Mouse (Mus musculus): Measurements from ENCODE around the gene Cmtm5. TPM values are rescaled to one million over a fixed set of nuclear protein-coding genes. Genes with fewer than 3 reads are reported as not detected.

The Cmtm5 gene
- polyA plus RNA-seq, 1 experiment = not detected

- Histone ChIP-seq H3K79me2 (ENCODE audit: control insufficient read depth, insufficient read depth) (no peaks in the 10 kb centered on the region), H3K4me3 (no peak overlapping the region), H3K36me3 (ENCODE audit: control insufficient read depth, insufficient read depth) (no peaks in the 10 kb centered on the region), H3K27me3 (ENCODE audit: control insufficient read depth, insufficient read depth, insufficient read length) (peaks cover 41% of the 10 kb centered on the region), H3K4me2 (ENCODE audit: low read depth) (no peak overlapping the region), H3ac (ENCODE audit: control insufficient read depth, insufficient read length) (no peak overlapping the region)
- no peak for TF ChIP-seq CEBPB (IDR thresholded peaks at IDR 0.05; ENCODE audit: insufficient read depth, poor library complexity, severe bottlenecking)
- TF ChIP-seq E2F4 (IDR thresholded peaks at IDR 0.05; ENCODE audit: insufficient read depth) = no peak
- no peak for TF ChIP-seq MYOG (IDR thresholded peaks at IDR 0.05; ENCODE audit: control insufficient read depth in 1 of 3, insufficient read depth in 1 of 3, insufficient read length in 2 of 3, low read depth in 2 of 3)
- TF ChIP-seq POLR2A (IDR thresholded peaks at IDR 0.05; ENCODE audit: insufficient read length, low read depth) = no peak
- TF ChIP-seq POLR2AphosphoS2 (IDR thresholded peaks at IDR 0.05; ENCODE audit: insufficient read length, low read depth) = no peak
- TF ChIP-seq MAX (IDR thresholded peaks at IDR 0.05; ENCODE audit: low read depth) = no peak
- no peak for TF ChIP-seq MYOD1 (IDR thresholded peaks at IDR 0.05; ENCODE audit: control insufficient read depth in 1 of 3, insufficient read length in 2 of 3, low read depth in 2 of 3)
- TF ChIP-seq USF1 (IDR thresholded peaks at IDR 0.05; ENCODE audit: low read depth) = no peak
- TF ChIP-seq SRF (IDR thresholded peaks at IDR 0.05; ENCODE audit: control insufficient read depth, insufficient read length, low read depth) = no peak
- no peak for TF ChIP-seq REST (IDR thresholded peaks at IDR 0.05; ENCODE audit: insufficient read depth, insufficient read length)
- TF ChIP-seq TCF3 (IDR thresholded peaks at IDR 0.05; ENCODE audit: insufficient read length, low read depth) = no peak
- no peak for TF ChIP-seq TCF12 (IDR thresholded peaks at IDR 0.05; ENCODE audit: insufficient read depth, poor library complexity, severe bottlenecking)
Measured at GRCm38 (mm10) chr14:54953664-54954206, 17.7 kb downstream of the Cmtm5 start.

GRCm38 (mm10) chr14:54954474-54954873, 18.4 kb downstream of the Cmtm5 start:
- Histone ChIP-seq H3K4me2 (ENCODE audit: low read depth) (no peak overlapping the region), H3K36me3 (ENCODE audit: control insufficient read depth, insufficient read depth) (no peaks in the 10 kb centered on the region), H3K4me3 (no peak overlapping the region), H3ac (ENCODE audit: control insufficient read depth, insufficient read length) (no peak overlapping the region), H3K27me3 (ENCODE audit: control insufficient read depth, insufficient read depth, insufficient read length) (peaks cover 42% of the 10 kb centered on the region), H3K79me2 (ENCODE audit: control insufficient read depth, insufficient read depth) (no peaks in the 10 kb centered on the region)
- TF ChIP-seq MYOG (IDR thresholded peaks at IDR 0.05; ENCODE audit: control insufficient read depth in 1 of 3, insufficient read depth in 1 of 3, insufficient read length in 2 of 3, low read depth in 2 of 3) (no peak), CEBPB (IDR thresholded peaks at IDR 0.05; ENCODE audit: insufficient read depth, poor library complexity, severe bottlenecking) (no peak), USF1 (IDR thresholded peaks at IDR 0.05; ENCODE audit: low read depth) (no peak), MYOD1 (IDR thresholded peaks at IDR 0.05; ENCODE audit: control insufficient read depth in 1 of 3, insufficient read length in 2 of 3, low read depth in 2 of 3) (no peak), E2F4 (IDR thresholded peaks at IDR 0.05; ENCODE audit: insufficient read depth) (no peak), MAX (IDR thresholded peaks at IDR 0.05; ENCODE audit: low read depth) (no peak)

GRCm38 (mm10) chr14:54955481-54955880, 19.4 kb downstream of the Cmtm5 start:
- Histone ChIP-seq H3ac (ENCODE audit: control insufficient read depth, insufficient read length) (no peak overlapping the region), H3K4me3 (no peak overlapping the region), H3K36me3 (ENCODE audit: control insufficient read depth, insufficient read depth) (no peaks in the 10 kb centered on the region), H3K27me3 (ENCODE audit: control insufficient read depth, insufficient read depth, insufficient read length) (peaks cover 33% of the 10 kb centered on the region), H3K4me2 (ENCODE audit: low read depth) (no peak overlapping the region), H3K79me2 (ENCODE audit: control insufficient read depth, insufficient read depth) (no peaks in the 10 kb centered on the region)
- no peak for TF ChIP-seq SRF (IDR thresholded peaks at IDR 0.05; ENCODE audit: control insufficient read depth, insufficient read length, low read depth)
- TF ChIP-seq MYOG (IDR thresholded peaks at IDR 0.05; ENCODE audit: control insufficient read depth in 1 of 3, insufficient read depth in 1 of 3, insufficient read length in 2 of 3, low read depth in 2 of 3) = no peak
- TF ChIP-seq TCF12 (IDR thresholded peaks at IDR 0.05; ENCODE audit: insufficient read depth, poor library complexity, severe bottlenecking) = no peak
- TF ChIP-seq POLR2A (IDR thresholded peaks at IDR 0.05; ENCODE audit: insufficient read length, low read depth) = no peak
- no peak for TF ChIP-seq REST (IDR thresholded peaks at IDR 0.05; ENCODE audit: insufficient read depth, insufficient read length)
- TF ChIP-seq USF1 (IDR thresholded peaks at IDR 0.05; ENCODE audit: low read depth) = no peak
- no peak for TF ChIP-seq E2F4 (IDR thresholded peaks at IDR 0.05; ENCODE audit: insufficient read depth)
- no peak for TF ChIP-seq CEBPB (IDR thresholded peaks at IDR 0.05; ENCODE audit: insufficient read depth, poor library complexity, severe bottlenecking)
- TF ChIP-seq POLR2AphosphoS2 (IDR thresholded peaks at IDR 0.05; ENCODE audit: insufficient read length, low read depth) = no peak
- no peak for TF ChIP-seq MAX (IDR thresholded peaks at IDR 0.05; ENCODE audit: low read depth)
- TF ChIP-seq MYOD1 (IDR thresholded peaks at IDR 0.05; ENCODE audit: control insufficient read depth in 1 of 3, insufficient read length in 2 of 3, low read depth in 2 of 3) = no peak
- no peak for TF ChIP-seq TCF3 (IDR thresholded peaks at IDR 0.05; ENCODE audit: insufficient read length, low read depth)

GRCm38 (mm10) chr14:54956533-54956932, 20.5 kb downstream of the Cmtm5 start:
- no peak for TF ChIP-seq E2F4 (IDR thresholded peaks at IDR 0.05; ENCODE audit: insufficient read depth)
- no peak for TF ChIP-seq POLR2AphosphoS2 (IDR thresholded peaks at IDR 0.05; ENCODE audit: insufficient read length, low read depth)
- no peak for TF ChIP-seq MYOG (IDR thresholded peaks at IDR 0.05; ENCODE audit: control insufficient read depth in 1 of 3, insufficient read depth in 1 of 3, insufficient read length in 2 of 3, low read depth in 2 of 3)
- no peak for TF ChIP-seq TCF3 (IDR thresholded peaks at IDR 0.05; ENCODE audit: insufficient read length, low read depth)
- TF ChIP-seq USF1 (IDR thresholded peaks at IDR 0.05; ENCODE audit: low read depth) = no peak
- TF ChIP-seq MYOD1 (IDR thresholded peaks at IDR 0.05; ENCODE audit: control insufficient read depth in 1 of 3, insufficient read length in 2 of 3, low read depth in 2 of 3) = no peak
- no peak for TF ChIP-seq CEBPB (IDR thresholded peaks at IDR 0.05; ENCODE audit: insufficient read depth, poor library complexity, severe bottlenecking)
- TF ChIP-seq REST (IDR thresholded peaks at IDR 0.05; ENCODE audit: insufficient read depth, insufficient read length) = no peak
- H3K79me2 ChIP-seq (ENCODE audit: control insufficient read depth, insufficient read depth) = no peaks in the 10 kb centered on the region
- no peak overlapping the region for H3K4me2 ChIP-seq (ENCODE audit: low read depth)
- no peak overlapping the region for H3ac ChIP-seq (ENCODE audit: control insufficient read depth, insufficient read length)
- no peak overlapping the region for H3K4me3 ChIP-seq
- H3K27me3 ChIP-seq (ENCODE audit: control insufficient read depth, insufficient read depth, insufficient read length) = peaks cover 42% of the 10 kb centered on the region
- no peaks in the 10 kb centered on the region for H3K36me3 ChIP-seq (ENCODE audit: control insufficient read depth, insufficient read depth)

- no peaks in the 10 kb centered on the region for H3K36me3 ChIP-seq (ENCODE audit: control insufficient read depth, insufficient read depth)
Measured at GRCm38 (mm10) chr14:54958503-54958902, 22.4 kb downstream of the Cmtm5 start.

More at GRCm38 (mm10) chr14:54958503-54958902, 22.4 kb downstream of the Cmtm5 start:
- H3K27me3 ChIP-seq (ENCODE audit: control insufficient read depth, insufficient read depth, insufficient read length) = peaks cover 42% of the 10 kb centered on the region
- H3K4me2 ChIP-seq (ENCODE audit: low read depth) = no peak overlapping the region
- no peak overlapping the region for H3ac ChIP-seq (ENCODE audit: control insufficient read depth, insufficient read length)
- H3K4me3 ChIP-seq = no peak overlapping the region
- TF ChIP-seq POLR2AphosphoS2 (IDR thresholded peaks at IDR 0.05; ENCODE audit: insufficient read length, low read depth) (no peak), TCF12 (IDR thresholded peaks at IDR 0.05; ENCODE audit: insufficient read depth, poor library complexity, severe bottlenecking) (no peak), E2F4 (IDR thresholded peaks at IDR 0.05; ENCODE audit: insufficient read depth) (no peak), USF1 (IDR thresholded peaks at IDR 0.05; ENCODE audit: low read depth) (no peak), TCF3 (IDR thresholded peaks at IDR 0.05; ENCODE audit: insufficient read length, low read depth) (no peak), MYOD1 (IDR thresholded peaks at IDR 0.05; ENCODE audit: control insufficient read depth in 1 of 3, insufficient read length in 2 of 3, low read depth in 2 of 3) (no peak), MAX (IDR thresholded peaks at IDR 0.05; ENCODE audit: low read depth) (no peak), REST (IDR thresholded peaks at IDR 0.05; ENCODE audit: insufficient read depth, insufficient read length) (no peak), POLR2A (IDR thresholded peaks at IDR 0.05; ENCODE audit: insufficient read length, low read depth) (no peak), CEBPB (IDR thresholded peaks at IDR 0.05; ENCODE audit: insufficient read depth, poor library complexity, severe bottlenecking) (no peak), SRF (IDR thresholded peaks at IDR 0.05; ENCODE audit: control insufficient read depth, insufficient read length, low read depth) (no peak), MYOG (IDR thresholded peaks at IDR 0.05; ENCODE audit: control insufficient read depth in 1 of 3, insufficient read depth in 1 of 3, insufficient read length in 2 of 3, low read depth in 2 of 3) (no peak)
- no peaks in the 10 kb centered on the region for H3K79me2 ChIP-seq (ENCODE audit: control insufficient read depth, insufficient read depth)
